Mouse (Mus musculus) left cerebral cortex, adult 9 months (tissue): ENCODE results near the gene Nfe2l1.
A peak's percentile ranks its signal among the peaks of the same experiment; 100 is the strongest.
"Not testable (repeated sequence)": the region's sequence is repeated elsewhere in the genome, so short reads cannot be mapped to it uniquely, and the experiment has no call there.

Experiments used
- DNase-seq, 2 experiments: peaks; one replicate each; pipeline ENCODE4 v3.0.0; 2022; ENCODE audit warnings: low spot score in 2 of 2

Gene Nfe2l1

GRCm38 (mm10) chr11:96780306-96780705 is 49.5 kb downstream of the Nfe2l1 start:
- DNase-seq: no peak

GRCm38 (mm10) chr11:96778061-96778627 is 51.6 kb downstream of the Nfe2l1 start:
- not testable (repeated sequence) for DNase-seq

- peak; percentile 97 to 100 for DNase-seq
Observed at GRCm38 (mm10) chr11:96776968-96777962, 52.5 kb downstream of the Nfe2l1 start, which contains the start of gene Snx11. Snx11 (minus strand) TSS chr11:96777559.

- DNase-seq: no peak
Observed at GRCm38 (mm10) chr11:96776068-96776467, 53.7 kb downstream of the Nfe2l1 start.

- DNase-seq: no peak
Observed at GRCm38 (mm10) chr11:96775665-96776064, 54.1 kb downstream of the Nfe2l1 start.

- DNase-seq: no peak
Observed at GRCm38 (mm10) chr11:96775063-96775462, 54.7 kb downstream of the Nfe2l1 start.

- no peak for DNase-seq
Observed at GRCm38 (mm10) chr11:96774536-96774935, 55.2 kb downstream of the Nfe2l1 start.

- no peak for DNase-seq
Observed at GRCm38 (mm10) chr11:96772413-96772812, 57.4 kb downstream of the Nfe2l1 start.

GRCm38 (mm10) chr11:96771274-96771975 is 58.3 kb downstream of the Nfe2l1 start:
- DNase-seq: no peak

- DNase-seq: no peak
Observed at GRCm38 (mm10) chr11:96768240-96768639, 61.5 kb downstream of the Nfe2l1 start.
